Mouse (Mus musculus) MEL (cell line): ENCODE results near the gene Akr1c14.

Source experiments
- CTCF ChIP-seq, 3 experiments: IDR thresholded peaks in 2 of 3; conservative IDR thresholded peaks in 1 of 3; 2 replicates each; pipeline ENCODE4 v1.5.1; 2011 to 2012; ENCODE audit warnings: low read length in 3 of 3, low read depth in 2 of 3, mild to moderate bottlenecking in 2 of 3, improper control_type of control experiment in 1 of 3, inconsistent platforms in 1 of 3, mixed read lengths in 1 of 3, moderate library complexity in 1 of 3; ENCODE audit not compliant: control insufficient read depth in 1 of 3, insufficient read depth in 1 of 3, poor library complexity in 1 of 3, severe bottlenecking in 1 of 3
- HCFC1 ChIP-seq: IDR thresholded peaks from 2 replicates; pipeline ENCODE4 v1.6.1; 2012; ENCODE audit warnings: low read depth, mild to moderate bottlenecking, inconsistent platforms, low read length, improper control_type of control experiment, moderate library complexity
- KAT2A ChIP-seq: conservative IDR thresholded peaks from 2 replicates; pipeline ENCODE4 v1.6.1; 2012; ENCODE audit warnings: low read depth, low read length, improper control_type of control experiment, inconsistent platforms
- MAFK ChIP-seq: IDR thresholded peaks from 2 replicates; pipeline ENCODE4 v1.6.1; 2011; ENCODE audit warnings: low read depth, mild to moderate bottlenecking, low read length, improper control_type of control experiment, borderline replicate concordance
- MEF2A ChIP-seq: IDR thresholded peaks from 2 replicates; pipeline ENCODE4 v1.6.1; 2014; ENCODE audit warnings: low read depth, mild to moderate bottlenecking, inconsistent platforms, low read length, improper control_type of control experiment; ENCODE audit not compliant: poor library complexity, insufficient replicate concordance, severe bottlenecking; ENCODE audit errors: extremely low read depth
- MXI1 ChIP-seq: IDR thresholded peaks from 2 replicates; pipeline ENCODE4 v1.6.1; 2011; ENCODE audit warnings: mild to moderate bottlenecking, low read depth, low read length, improper control_type of control experiment
- MYB ChIP-seq: IDR thresholded peaks from 2 replicates; pipeline ENCODE4 v1.6.1; 2011; ENCODE audit warnings: mild to moderate bottlenecking, low read depth, low read length, improper control_type of control experiment
- MYC ChIP-seq: IDR thresholded peaks from 2 replicates; pipeline ENCODE4 v1.6.1; 2011; ENCODE audit warnings: low read depth, mild to moderate bottlenecking, low read length, improper control_type of control experiment, moderate library complexity
- POLR2A ChIP-seq, 2 experiments: IDR thresholded peaks; 2 replicates each; pipeline ENCODE4 v1.6.1; 2011 to 2012; ENCODE audit warnings: low read length in 2 of 2, mild to moderate bottlenecking in 2 of 2, control low read depth in 1 of 2, improper control_type of control experiment in 1 of 2, low read depth in 1 of 2, moderate library complexity in 1 of 2; ENCODE audit not compliant: control insufficient read depth in 1 of 2, insufficient read depth in 1 of 2, poor library complexity in 1 of 2
- POLR2AphosphoS5 ChIP-seq: IDR thresholded peaks from 2 replicates; pipeline ENCODE4 v1.6.1; 2012; ENCODE audit warnings: low read depth, borderline replicate concordance, mild to moderate bottlenecking, inconsistent platforms, low read length, moderate library complexity, mixed read lengths
- USF1 ChIP-seq: IDR thresholded peaks from 2 replicates; pipeline ENCODE4 v1.6.1; 2014; ENCODE audit warnings: low read depth, mild to moderate bottlenecking, inconsistent platforms, low read length, improper control_type of control experiment, moderate library complexity
- USF2 ChIP-seq, 2 experiments: IDR thresholded peaks; 2 replicates each; pipeline ENCODE4 v1.6.1; 2011 to 2012; ENCODE audit warnings: improper control_type of control experiment in 2 of 2, low read length in 2 of 2, borderline replicate concordance in 1 of 2, inconsistent platforms in 1 of 2, low read depth in 1 of 2, mild to moderate bottlenecking in 1 of 2; ENCODE audit not compliant: insufficient read depth in 1 of 2
- ZNF384 ChIP-seq: IDR thresholded peaks from 2 replicates; pipeline ENCODE4 v1.6.1; 2012; ENCODE audit warnings: low read depth, mild to moderate bottlenecking, inconsistent platforms, low read length, improper control_type of control experiment

DNA sequence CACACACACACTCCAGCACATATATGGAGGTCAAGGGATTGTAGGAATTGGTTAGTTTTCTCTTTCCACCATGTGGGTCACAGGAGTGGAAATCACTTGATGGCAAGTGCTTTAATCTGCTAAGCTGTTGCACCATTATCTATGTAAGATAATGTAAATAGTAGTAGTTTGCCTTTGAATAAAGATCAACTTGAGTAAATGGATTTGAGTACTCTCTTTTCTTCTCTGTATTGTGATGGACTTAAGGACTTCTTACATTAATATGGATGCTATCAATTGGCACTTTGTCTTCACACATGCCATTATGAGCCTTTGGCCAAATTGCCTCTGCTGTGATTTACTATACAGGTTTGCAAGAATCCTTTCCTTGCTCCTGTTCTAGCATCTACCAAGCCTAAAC lies 31.1 kb downstream of the Akr1c14 start:
- no peak for TF ChIP-seq CTCF (IDR thresholded peaks at IDR 0.05 in 2 of 3, conservative IDR thresholded peaks at IDR 0.05 in 1 of 3; ENCODE audit: control insufficient read depth in 1 of 3, insufficient read depth in 1 of 3, low read depth in 2 of 3, low read length in 3 of 3, poor library complexity in 1 of 3, severe bottlenecking in 1 of 3)
- no peak for TF ChIP-seq MAFK
- TF ChIP-seq KAT2A: no peak
- TF ChIP-seq HCFC1: no peak
- no peak for TF ChIP-seq POLR2AphosphoS5
- no peak for TF ChIP-seq USF2 (IDR thresholded peaks at IDR 0.05; ENCODE audit: borderline replicate concordance in 1 of 2, insufficient read depth in 1 of 2, low read depth in 1 of 2, low read length in 2 of 2)
- TF ChIP-seq USF1: no peak
- TF ChIP-seq MEF2A: no peak
- TF ChIP-seq POLR2A (IDR thresholded peaks at IDR 0.05; ENCODE audit: control insufficient read depth in 1 of 2, insufficient read depth in 1 of 2, low read depth in 1 of 2, low read length in 2 of 2, poor library complexity in 1 of 2): no peak
- TF ChIP-seq ZNF384: no peak
- TF ChIP-seq MYC: no peak
- TF ChIP-seq MXI1: no peak
- no peak for TF ChIP-seq MYB
